Mouse (Mus musculus) ovary, adult 18-20 months (tissue): ENCODE data around the gene Pnliprp2.

Experiments used
- DNase-seq: peaks from one replicate; pipeline ENCODE4 v3.0.0; 2022; ENCODE audit warnings: low spot score, mixed read lengths

The Pnliprp2 gene

GRCm38 (mm10) chr19:58795114-58795669 is 35.7 kb downstream of the Pnliprp2 start:
- no peak for DNase-seq

GRCm38 (mm10) chr19:58805191-58805779 is 45.8 kb downstream of the Pnliprp2 start:
- DNase-seq, result no peak

GRCm38 (mm10) chr19:58806364-58806763 is 46.8 kb downstream of the Pnliprp2 start:
- peak; percentile 37 for DNase-seq

GRCm38 (mm10) chr19:58808864-58809263 is 49.3 kb downstream of the Pnliprp2 start:
- no peak for DNase-seq

GRCm38 (mm10) chr19:58810536-58810935 is 51.0 kb downstream of the Pnliprp2 start:
- DNase-seq, result peak; percentile 64

- no peak for DNase-seq
Observed at GRCm38 (mm10) chr19:58815179-58815922, 55.8 kb downstream of the Pnliprp2 start.

- no peak for DNase-seq
Observed at GRCm38 (mm10) chr19:58816453-58817041, 57.0 kb downstream of the Pnliprp2 start.

- DNase-seq, result no peak
Observed at GRCm38 (mm10) chr19:58817398-58817797, 57.9 kb downstream of the Pnliprp2 start.

GRCm38 (mm10) chr19:58818571-58819415 is 59.3 kb downstream of the Pnliprp2 start:
- DNase-seq, result no peak

GRCm38 (mm10) chr19:58822454-58823200 is 63.1 kb downstream of the Pnliprp2 start:
- no peak for DNase-seq

GRCm38 (mm10) chr19:58823301-58823700 is 63.8 kb downstream of the Pnliprp2 start:
- DNase-seq, result no peak

- no peak for DNase-seq
Observed at GRCm38 (mm10) chr19:58824316-58824715, 64.8 kb downstream of the Pnliprp2 start.
